Mouse (Mus musculus) liver, adult 2 months (tissue): ENCODE data around the gene Fbxw2. TPM values are rescaled to one million over a fixed set of nuclear protein-coding genes. Genes with fewer than 3 reads are reported as not detected.

Experiments
- DNase-seq: peaks from one replicate; pipeline ENCODE4 v3.0.0-alpha.2; 2011; ENCODE audit warnings: low read depth, low spot score; ENCODE audit errors: extremely low read depth
- H3K27ac ChIP-seq: fragments of 200-500 bp; replicated peaks from 2 replicates; pipeline ENCODE4 v1.5.1; 2012; ENCODE audit warnings: low read depth, mild to moderate bottlenecking, control low read depth, inconsistent platforms, low read length; ENCODE audit not compliant: insufficient read depth
- H3K27me3 ChIP-seq: fragments of 200-500 bp; 2 replicates; pipeline ENCODE4 v1.6.1; 2012; ENCODE audit warnings: mild to moderate bottlenecking, moderate library complexity, low read length, inconsistent platforms; ENCODE audit not compliant: control insufficient read depth, insufficient read depth
- H3K36me3 ChIP-seq: fragments of 200-500 bp; 2 replicates; pipeline ENCODE4 v1.6.1; 2012; ENCODE audit warnings: low read length, inconsistent platforms; ENCODE audit not compliant: control insufficient read depth, insufficient read depth
- H3K4me1 ChIP-seq: fragments of 200-500 bp; 2 replicates; pipeline ENCODE4 v1.6.1; 2011; ENCODE audit warnings: low read length; ENCODE audit not compliant: control insufficient read depth, insufficient read depth
- H3K4me3 ChIP-seq: fragments of 200-500 bp; 2 replicates; pipeline ENCODE4 v1.5.1; 2011; ENCODE audit warnings: low read depth, mild to moderate bottlenecking, control low read depth, low read length, moderate library complexity; ENCODE audit not compliant: insufficient read depth
- H3K79me2 ChIP-seq: fragments of 200-500 bp; 2 replicates; pipeline ENCODE4 v1.6.1; 2012; ENCODE audit warnings: inconsistent platforms, mild to moderate bottlenecking, low read length, moderate library complexity; ENCODE audit not compliant: control insufficient read depth, insufficient read depth
- H3K9ac ChIP-seq: fragments of 200-500 bp; 2 replicates; pipeline ENCODE4 v1.6.1; 2012; ENCODE audit warnings: low read depth, mild to moderate bottlenecking, control low read depth, inconsistent platforms, low read length
- CTCF ChIP-seq: fragments of 200-500 bp; IDR thresholded peaks from 2 replicates; pipeline ENCODE4 v1.5.1; 2011; ENCODE audit warnings: low read depth, low read length, control low read depth
- POLR2A ChIP-seq: fragments of 200-500 bp; IDR thresholded peaks from 2 replicates; pipeline ENCODE4 v1.6.1; 2011; ENCODE audit warnings: low read length, control low read depth; ENCODE audit not compliant: insufficient read depth; ENCODE audit errors: extremely low read depth
- WGBS: fragments of 180-500 bp; shearing (Covaris S2); methylation state at CpG from one replicate; pipeline ENCODE4 v1.1.7; 2018; 5-methylcytosine and 5-hydroxymethylcytosine counted together
- polyA plus RNA-seq: library from polyadenylated mRNA; depleted of rRNA; stranded (reverse); fragments of >200 nt; gene quantifications from 2 replicates; pipeline ENCODE4 v1.2.3, GENCODE M21; 2012
- total RNA-seq: library from RNA; depleted of rRNA; stranded (reverse); fragments of >200 nt; gene quantifications from 2 replicates; pipeline ENCODE4 v1.2.3, GENCODE M21; 2014

Fbxw2 gene
- total and polyA plus RNA-seq, 2 experiments: 24.2 to 51.9 TPM

- Histone ChIP-seq H3K36me3 (peaks cover 1% of the 10 kb centered on the region), H3K9ac (no peak overlapping the region), H3K27ac (no peak overlapping the region), H3K27me3 (no peaks in the 10 kb centered on the region), H3K79me2 (no peaks in the 10 kb centered on the region), H3K4me1 (no peaks in the 10 kb centered on the region), H3K4me3 (no peak overlapping the region)
- TF ChIP-seq POLR2A: no peak
- no peak for TF ChIP-seq CTCF
- DNase-seq: no peak
- WGBS: 94% methylated on average over 8 of the region's 8 CpGs
Measured at GRCm38 (mm10) chr2:34790282-34790681, 35.8 kb downstream of the Fbxw2 start.

- Histone ChIP-seq H3K4me1 (no peaks in the 10 kb centered on the region; the same call in 1 of the 2 replicates), H3K27me3 (no peaks in the 10 kb centered on the region), H3K79me2 (no peaks in the 10 kb centered on the region), H3K36me3 (peaks cover 4% of the 10 kb centered on the region; the same call in 1 of the 2 replicates), H3K27ac (no peak overlapping the region), H3K4me3 (no peak overlapping the region), H3K9ac (no peak overlapping the region)
- 54% methylated on average over 2 of the region's 2 CpGs for WGBS
- DNase-seq: peak; percentile 52
- peak; percentile 84 for TF ChIP-seq CTCF
- no peak for TF ChIP-seq POLR2A
Measured at GRCm38 (mm10) chr2:34784085-34784484, 42.0 kb downstream of the Fbxw2 start.

GRCm38 (mm10) chr2:34783064-34784020 lies 42.8 kb downstream of the Fbxw2 start:
- no peak overlapping the region for H3K4me3 ChIP-seq
- H3K36me3 ChIP-seq: peaks cover 5% of the 10 kb centered on the region
- no peak overlapping the region for H3K9ac ChIP-seq
- no peaks in the 10 kb centered on the region for H3K79me2 ChIP-seq
- no peak overlapping the region for H3K27ac ChIP-seq
- 91% methylated on average over 14 of the region's 14 CpGs for WGBS
- TF ChIP-seq POLR2A (no peak), CTCF (no peak)
- no peak for DNase-seq
- no peaks in the 10 kb centered on the region; the same call in 1 of the 2 replicates for H3K4me1 ChIP-seq
- no peaks in the 10 kb centered on the region for H3K27me3 ChIP-seq

- Histone ChIP-seq H3K27ac (no peak overlapping the region), H3K9ac (no peak overlapping the region), H3K36me3 (peaks cover 56% of the 10 kb centered on the region), H3K4me1 (peaks cover 22% of the 10 kb centered on the region), H3K79me2 (peaks cover 11% of the 10 kb centered on the region), H3K4me3 (no peak overlapping the region), H3K27me3 (no peaks in the 10 kb centered on the region)
- WGBS: 16% methylated on average over 1 of the region's 1 CpGs
- peak; percentile 50 for DNase-seq
- no peak for TF ChIP-seq POLR2A
- TF ChIP-seq CTCF: no peak
Measured at GRCm38 (mm10) chr2:34777237-34777868, 48.8 kb downstream of the Fbxw2 start.

- DNase-seq: no peak
- Histone ChIP-seq H3K4me3 (peak overlapping the region; percentile 50), H3K9ac (peak overlapping the region; percentile 54), H3K27me3 (no peaks in the 10 kb centered on the region), H3K27ac (no peak overlapping the region), H3K4me1 (peaks cover 28% of the 10 kb centered on the region), H3K79me2 (peaks cover 18% of the 10 kb centered on the region), H3K36me3 (peaks cover 56% of the 10 kb centered on the region)
- no peak for TF ChIP-seq POLR2A
- no peak for TF ChIP-seq CTCF
- 32% methylated on average over 6 of the region's 6 CpGs for WGBS
Measured at GRCm38 (mm10) chr2:34774493-34774892, 51.6 kb downstream of the Fbxw2 start.
